Mouse (Mus musculus) lung, postnatal 0 days (tissue): ENCODE measurements around the gene Gabbr2.

Experiments
- CTCF ChIP-seq: IDR thresholded peaks from 2 replicates; pipeline ENCODE4 v1.5.1; 2016; ENCODE audit warnings: antibody characterized with exemption, mild to moderate bottlenecking
- EP300 ChIP-seq: IDR thresholded peaks from 2 replicates; pipeline ENCODE4 v1.6.1; 2016; ENCODE audit warnings: antibody characterized with exemption, mild to moderate bottlenecking, control low read depth

GRCm38 (mm10) chr4:46844567-46844966, 147.1 kb downstream of the Gabbr2 start:
- TF ChIP-seq CTCF (no peak), EP300 (no peak)
